Mouse (Mus musculus) CH12.LX (cell line): Measurements from ENCODE around the gene Frmd5.

Source experiments
- CTCF ChIP-seq, 2 experiments: IDR thresholded peaks in 1 of 2; conservative IDR thresholded peaks in 1 of 2; 2 replicates each; pipeline ENCODE4 v1.5.1; 2011 to 2012; ENCODE audit warnings: low read depth in 2 of 2, low read length in 2 of 2, improper control_type of control experiment in 1 of 2, inconsistent platforms in 1 of 2, mild to moderate bottlenecking in 1 of 2, moderate library complexity in 1 of 2
- EP300 ChIP-seq: IDR thresholded peaks from 2 replicates; pipeline ENCODE4 v1.6.1; 2011; ENCODE audit warnings: low read length, improper control_type of control experiment
- ETS1 ChIP-seq: conservative IDR thresholded peaks from 2 replicates; pipeline ENCODE4 v1.6.1; 2012; ENCODE audit warnings: low read depth, mild to moderate bottlenecking, inconsistent platforms, low read length, improper control_type of control experiment, moderate library complexity
- HCFC1 ChIP-seq: IDR thresholded peaks from 2 replicates; pipeline ENCODE4 v1.6.1; 2012; ENCODE audit warnings: low read depth, mild to moderate bottlenecking, inconsistent platforms, low read length, improper control_type of control experiment
- MAFK ChIP-seq: IDR thresholded peaks from 2 replicates; pipeline ENCODE4 v1.6.1; 2011; ENCODE audit warnings: low read length, improper control_type of control experiment; ENCODE audit not compliant: insufficient replicate concordance
- NELFE ChIP-seq: IDR thresholded peaks from 2 replicates; pipeline ENCODE4 v1.6.1; 2011; ENCODE audit warnings: low read depth, low read length, improper control_type of control experiment
- PAX5 ChIP-seq: IDR thresholded peaks from 2 replicates; pipeline ENCODE4 v1.6.1; 2012; ENCODE audit warnings: low read length, inconsistent platforms, mixed read lengths
- POLR2A ChIP-seq: IDR thresholded peaks from 2 replicates; pipeline ENCODE4 v1.6.1; 2011; ENCODE audit warnings: low read depth, mild to moderate bottlenecking, improper control_type of control experiment, low read length
- TCF12 ChIP-seq: IDR thresholded peaks from 2 replicates; pipeline ENCODE4 v1.6.1; 2014; ENCODE audit warnings: low read depth, mild to moderate bottlenecking, inconsistent platforms, low read length, improper control_type of control experiment

- TF ChIP-seq POLR2A (no peak), CTCF (conservative IDR thresholded peaks at IDR 0.05 in 1 of 2, IDR thresholded peaks at IDR 0.05 in 1 of 2; ENCODE audit: low read depth in 2 of 2, low read length in 2 of 2) (no peak), EP300 (no peak), ETS1 (no peak), NELFE (no peak), PAX5 (no peak), TCF12 (no peak), MAFK (no peak), HCFC1 (no peak)
Measured at GRCm38 (mm10) chr2:121806171-121806943, 530 bp downstream of the Frmd5 start.
